Mouse (Mus musculus) gastrocnemius, adult 2 months (tissue): ENCODE measurements around the gene Vdac2. TPM values are rescaled to one million over a fixed set of nuclear protein-coding genes. Genes with fewer than 3 reads are reported as not detected.

Source experiments
- DNase-seq: peaks from one replicate; pipeline ENCODE4 v3.0.0; 2022
- H3K27ac ChIP-seq: fragments of 200-600 bp; 2 replicates; pipeline ENCODE4 v1.8.1; 2022; ENCODE audit warnings: mild to moderate bottlenecking
- H3K4me3 ChIP-seq: fragments of 200-600 bp; 2 replicates; pipeline ENCODE4 v1.8.1; 2022; ENCODE audit warnings: mild to moderate bottlenecking, moderate library complexity
- CTCF ChIP-seq: fragments of 200-600 bp; IDR thresholded peaks from 2 replicates; pipeline ENCODE4 v1.8.1; 2022; ENCODE audit warnings: antibody characterized with exemption, mild to moderate bottlenecking, moderate library complexity
- intact Hi-C: fragments of 180-260 bp; cut with DNase I; formaldehyde crosslinking; loops from one replicate; pipeline ENCODE4 v1.15.1; 2025
- long read RNA-seq, 2 experiments: library from polyadenylated mRNA; stranded (forward); transcript quantifications; one replicate each; pipeline ENCODE4 v2.0.0; 2021
- total RNA-seq, 2 experiments: library from RNA; stranded (reverse); gene quantifications; 2 replicates each; pipeline ENCODE4 v1.2.3; 2021

Vdac2 gene
- total RNA-seq, result 100 to 1,000 TPM; 320 to 332 TPM
- long read RNA-seq, experiment 1, transcript Vdac2-201 (10 exons, 1,954 nt), result major isoform, 300 of 322 reads
- long read RNA-seq, experiment 1, partial matches to known transcripts, result 11 of 322 reads
- long read RNA-seq, experiment 1, other reads (novel, unspliced or antisense), result 11 of 322 reads
- long read RNA-seq, experiment 2, transcript Vdac2-201 (10 exons, 1,954 nt), result major isoform, 327 of 356 reads
- long read RNA-seq, experiment 2, partial matches to known transcripts, result 19 of 356 reads
- long read RNA-seq, experiment 2, other reads (novel, unspliced or antisense), result 10 of 356 reads

- H3K27ac ChIP-seq, result peak within 1 kb of the TSS; percentile 86; the same call in 1 of the 2 replicates
- H3K4me3 ChIP-seq, result no peak within 1 kb of the TSS
- DNase-seq, result no peak
- intact Hi-C loops, result no loop called here
- no peak for TF ChIP-seq CTCF
Observed at GRCm38 (mm10) chr14:21824938-21825337, at the start of gene Vdac2. Gene Vdac2, plus strand, starts transcription at chr14:21825238.

DNA sequence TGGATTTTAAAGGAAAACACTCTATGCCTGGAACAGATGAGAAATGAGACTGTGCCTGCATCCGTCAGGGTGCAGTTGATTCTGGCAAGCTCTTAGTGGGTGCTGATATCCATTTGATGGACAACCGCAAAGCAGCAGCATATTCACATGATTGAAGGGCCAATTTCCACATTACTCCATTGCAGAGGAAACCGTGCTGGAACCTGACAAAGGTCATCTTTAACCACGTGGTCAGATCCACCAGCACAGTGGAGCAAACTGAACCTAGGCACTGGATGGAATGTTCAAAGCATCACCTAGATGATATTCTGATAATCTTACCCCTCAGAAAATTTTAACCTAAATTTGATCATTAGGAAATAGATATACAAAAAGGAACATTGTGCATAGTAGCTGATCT lies 48.8 kb upstream of the Vdac2 start:
- Histone ChIP-seq H3K4me3 (no peak overlapping the region), H3K27ac (no peak overlapping the region)
- TF ChIP-seq CTCF, result no peak
- intact Hi-C loops, result no loop called here
- DNase-seq, result no peak

DNA sequence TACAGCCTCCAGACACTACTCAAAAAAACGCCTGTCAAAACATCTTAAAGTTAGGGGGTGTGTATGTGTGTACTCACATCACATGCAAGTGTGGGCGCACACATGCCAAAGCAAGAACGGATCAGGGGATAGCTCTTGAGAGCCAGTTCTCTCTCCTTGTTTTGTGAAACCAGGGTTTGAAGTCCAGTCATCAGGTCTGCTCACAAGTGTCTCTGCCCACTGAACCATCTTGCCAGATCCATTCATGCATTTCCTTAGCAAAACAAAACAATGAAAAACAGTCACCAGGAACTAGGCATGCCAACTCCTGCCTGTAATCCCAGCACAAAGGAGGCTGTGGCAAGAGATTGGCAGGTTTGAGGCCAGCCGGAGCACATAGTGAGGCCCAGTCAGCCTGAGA lies 38.5 kb upstream of the Vdac2 start:
- DNase-seq, result no peak
- H3K27ac ChIP-seq, result no peak overlapping the region
- intact Hi-C loops, result no loop called here
- H3K4me3 ChIP-seq, result no peak overlapping the region
- no peak for TF ChIP-seq CTCF

GRCm38 (mm10) chr14:21787374-21787773 lies 37.7 kb upstream of the Vdac2 start:
- TF ChIP-seq CTCF, result no peak
- intact Hi-C loops, result no loop called here
- Histone ChIP-seq H3K4me3 (no peak overlapping the region), H3K27ac (no peak overlapping the region)
- no peak for DNase-seq

- Histone ChIP-seq H3K4me3 (no peak overlapping the region), H3K27ac (no peak overlapping the region)
- intact Hi-C loops, result no loop called here
- no peak for TF ChIP-seq CTCF
- no peak for DNase-seq
Observed at GRCm38 (mm10) chr14:21788121-21788520, 36.9 kb upstream of the Vdac2 start.

DNA sequence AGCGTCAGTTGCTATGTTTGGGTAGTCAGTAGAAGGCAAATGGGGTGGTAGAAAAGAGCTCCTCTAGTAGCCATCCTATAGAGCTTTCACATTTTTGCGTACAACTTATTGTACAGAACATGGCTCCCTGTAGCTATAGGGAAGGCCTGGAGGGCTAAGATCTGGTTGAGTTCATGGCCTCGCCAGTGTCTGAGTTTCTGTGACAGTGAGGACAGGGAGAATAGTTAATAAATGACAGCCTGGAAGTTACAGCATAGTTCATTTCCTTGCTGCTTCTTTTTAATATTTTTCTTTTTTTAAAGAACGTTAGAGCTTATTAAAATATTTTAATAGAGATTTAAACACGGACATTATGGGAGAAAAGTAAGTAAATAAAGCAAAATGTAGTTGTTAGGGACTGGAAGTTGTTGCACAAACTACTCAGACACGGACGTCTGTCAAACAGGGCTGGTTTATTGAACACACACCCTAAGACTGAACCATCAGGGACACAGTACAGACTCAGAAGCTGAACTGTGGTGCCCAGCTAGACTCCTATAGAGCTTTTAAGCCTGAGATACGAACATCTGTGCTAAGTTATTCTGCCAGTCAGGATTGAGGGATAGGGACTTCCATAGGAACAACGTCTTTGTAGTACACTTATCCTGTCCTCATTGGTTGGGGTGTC lies 34.3 kb upstream of the Vdac2 start:
- intact Hi-C loops, result no loop called here
- no peak overlapping the region for H3K4me3 ChIP-seq
- TF ChIP-seq CTCF, result no peak
- no peak for DNase-seq
- no peak overlapping the region for H3K27ac ChIP-seq

GRCm38 (mm10) chr14:21791722-21792121 lies 33.3 kb upstream of the Vdac2 start:
- H3K27ac ChIP-seq, result no peak overlapping the region
- no peak for TF ChIP-seq CTCF
- H3K4me3 ChIP-seq, result no peak overlapping the region
- no peak for DNase-seq
- intact Hi-C loops, result no loop called here

- intact Hi-C loops, result no loop called here
- H3K4me3 ChIP-seq, result no peak overlapping the region
- TF ChIP-seq CTCF, result no peak
- DNase-seq, result no peak
- H3K27ac ChIP-seq, result no peak overlapping the region
Observed at GRCm38 (mm10) chr14:21792250-21792649, 32.8 kb upstream of the Vdac2 start.

- DNase-seq, result no peak
- Histone ChIP-seq H3K27ac (no peak overlapping the region), H3K4me3 (no peak overlapping the region)
- intact Hi-C loops, result no loop called here
- no peak for TF ChIP-seq CTCF
Observed at GRCm38 (mm10) chr14:21800641-21801040, 24.4 kb upstream of the Vdac2 start.

GRCm38 (mm10) chr14:21801624-21802023 lies 23.4 kb upstream of the Vdac2 start:
- DNase-seq, result no peak
- no peak overlapping the region for H3K4me3 ChIP-seq
- intact Hi-C loops, result no loop called here
- TF ChIP-seq CTCF, result no peak
- no peak overlapping the region for H3K27ac ChIP-seq

GRCm38 (mm10) chr14:21802543-21803206 lies 22.4 kb upstream of the Vdac2 start:
- no peak for TF ChIP-seq CTCF
- H3K27ac ChIP-seq, result no peak overlapping the region
- H3K4me3 ChIP-seq, result no peak overlapping the region
- intact Hi-C loops, result no loop called here
- no peak for DNase-seq

DNA sequence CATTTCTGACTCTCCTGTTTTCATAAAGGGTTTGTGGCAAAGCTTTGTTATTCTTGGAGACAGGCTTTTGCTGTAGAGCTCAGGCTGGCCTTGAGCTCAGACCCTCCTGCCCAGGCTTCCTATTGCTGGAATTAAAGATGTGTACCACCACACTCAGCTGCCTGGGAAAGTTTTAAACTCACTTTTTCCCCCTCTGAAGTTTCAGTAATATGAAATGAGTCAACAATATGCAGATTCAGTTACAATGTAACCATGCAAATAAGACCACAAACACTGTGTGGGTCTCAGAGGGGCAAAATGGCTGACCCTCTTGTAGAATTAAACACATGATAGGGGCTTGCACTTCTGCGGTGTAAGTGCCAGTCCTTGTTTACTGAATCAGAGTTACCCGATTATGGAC lies 18.8 kb upstream of the Vdac2 start:
- intact Hi-C loops, result no loop called here
- TF ChIP-seq CTCF, result no peak
- Histone ChIP-seq H3K4me3 (no peak overlapping the region), H3K27ac (no peak overlapping the region)
- no peak for DNase-seq

DNA sequence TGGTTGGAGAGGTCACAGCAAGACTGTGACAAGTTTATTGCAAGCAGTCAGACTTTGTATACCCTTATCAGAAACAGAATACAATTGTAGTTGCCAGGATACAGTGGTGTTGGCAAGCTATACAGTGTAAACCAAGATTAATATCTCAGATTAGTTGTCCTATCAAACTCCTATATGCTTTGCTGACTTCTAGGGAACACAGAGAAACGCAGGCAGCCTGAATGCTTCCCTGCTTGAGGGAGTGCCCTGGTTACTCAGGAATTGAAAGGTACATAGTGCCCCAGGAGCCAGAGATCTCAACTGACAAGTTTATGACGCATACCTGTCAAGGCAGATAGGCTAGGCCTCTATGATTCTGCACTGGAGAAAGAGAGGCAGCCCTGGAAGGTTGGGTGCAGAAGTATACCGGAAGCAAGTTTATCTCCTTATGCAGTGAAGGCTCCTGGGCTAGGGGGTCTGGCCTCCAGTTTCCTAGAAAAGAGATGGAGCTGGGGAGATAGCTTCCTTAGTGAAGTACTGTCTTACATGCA lies 18.3 kb upstream of the Vdac2 start:
- DNase-seq, result no peak
- H3K4me3 ChIP-seq, result no peak overlapping the region
- no peak overlapping the region for H3K27ac ChIP-seq
- TF ChIP-seq CTCF, result no peak
- intact Hi-C loops, result no loop called here
